Mouse (Mus musculus) spleen, postnatal 4 days (tissue): Measurements from ENCODE around the gene Myrfl.

Experiments used
- DNase-seq, 2 experiments: peaks; one replicate each; pipeline ENCODE4 v3.0.0; 2022; ENCODE audit warnings: low spot score in 2 of 2

The Myrfl gene

GRCm38 (mm10) chr10:116896336-116897177 lies at the start of gene Myrfl:
Gene Myrfl, minus strand, starts transcription at chr10:116896919.
- no peak for DNase-seq

GRCm38 (mm10) chr10:116944940-116945339 lies 48.2 kb upstream of the Myrfl start:
- DNase-seq = no peak

- DNase-seq = no peak
Measured at GRCm38 (mm10) chr10:116944144-116944543, 47.4 kb upstream of the Myrfl start.

- peak; percentile 40 to 74 for DNase-seq
Measured at GRCm38 (mm10) chr10:116943025-116943424, 46.3 kb upstream of the Myrfl start.

GRCm38 (mm10) chr10:116935028-116935427 lies 38.3 kb upstream of the Myrfl start:
- no peak for DNase-seq

GRCm38 (mm10) chr10:116933794-116934193 lies 37.1 kb upstream of the Myrfl start:
- DNase-seq = no peak

GRCm38 (mm10) chr10:116932418-116932817 lies 35.7 kb upstream of the Myrfl start:
- DNase-seq = no peak

GRCm38 (mm10) chr10:116931497-116932179 lies 34.9 kb upstream of the Myrfl start:
- no peak for DNase-seq

GRCm38 (mm10) chr10:116930936-116931335 lies 34.2 kb upstream of the Myrfl start:
- DNase-seq = no peak

- DNase-seq = peak in 1 of 2 experiments; percentile 39
Measured at GRCm38 (mm10) chr10:116930506-116930905, 33.8 kb upstream of the Myrfl start.

- no peak for DNase-seq
Measured at GRCm38 (mm10) chr10:116928826-116929225, 32.1 kb upstream of the Myrfl start.

GRCm38 (mm10) chr10:116926428-116927113 lies 29.9 kb upstream of the Myrfl start:
- no peak for DNase-seq

- no peak for DNase-seq
Measured at GRCm38 (mm10) chr10:116923651-116924495, 27.2 kb upstream of the Myrfl start.

GRCm38 (mm10) chr10:116922161-116922560 lies 25.4 kb upstream of the Myrfl start:
- DNase-seq = no peak

GRCm38 (mm10) chr10:116921416-116921815 lies 24.7 kb upstream of the Myrfl start:
- no peak for DNase-seq

GRCm38 (mm10) chr10:116920641-116921040 lies 23.9 kb upstream of the Myrfl start:
- DNase-seq = no peak

GRCm38 (mm10) chr10:116919368-116920317 lies 22.9 kb upstream of the Myrfl start:
- DNase-seq = no peak

GRCm38 (mm10) chr10:116916581-116916980 lies 19.9 kb upstream of the Myrfl start:
- no peak for DNase-seq

GRCm38 (mm10) chr10:116915286-116915685 lies 18.6 kb upstream of the Myrfl start:
- no peak for DNase-seq

- no peak for DNase-seq
Measured at GRCm38 (mm10) chr10:116914586-116914985, 17.9 kb upstream of the Myrfl start.
